Mouse (Mus musculus) frontal cortex, postnatal 25 days (tissue): ENCODE results near the gene Myo16.
A peak's percentile ranks its signal among the peaks of the same experiment; 100 is the strongest.

Experiments
- DNase-seq, 2 experiments: peaks; one replicate each; pipeline ENCODE4 v3.0.0; 2022; ENCODE audit warnings: low spot score in 2 of 2

Myo16 gene

GRCm38 (mm10) chr8:10303992-10304391, 150.3 kb downstream of the Myo16 start:
- DNase-seq = no peak

DNA sequence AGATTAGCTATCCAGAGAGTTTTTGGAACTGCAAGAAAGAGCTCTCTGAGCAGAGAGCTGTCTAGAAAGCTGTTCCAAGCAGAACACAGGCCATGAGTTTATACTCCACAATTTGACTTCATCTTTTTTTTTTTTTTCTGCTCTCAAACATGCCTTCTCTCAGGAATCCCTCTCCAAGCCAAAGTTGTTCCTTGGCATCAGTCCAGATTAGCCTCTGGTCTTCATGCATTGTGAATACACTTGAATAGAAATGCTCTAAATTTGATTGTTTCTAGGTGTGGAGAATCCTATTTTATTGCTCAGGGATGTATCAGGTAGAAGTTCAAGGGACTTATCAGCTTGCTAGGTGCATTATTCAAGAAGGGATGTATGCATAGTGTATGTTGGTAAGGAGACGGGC, 151.0 kb downstream of the Myo16 start:
- DNase-seq = no peak

DNA sequence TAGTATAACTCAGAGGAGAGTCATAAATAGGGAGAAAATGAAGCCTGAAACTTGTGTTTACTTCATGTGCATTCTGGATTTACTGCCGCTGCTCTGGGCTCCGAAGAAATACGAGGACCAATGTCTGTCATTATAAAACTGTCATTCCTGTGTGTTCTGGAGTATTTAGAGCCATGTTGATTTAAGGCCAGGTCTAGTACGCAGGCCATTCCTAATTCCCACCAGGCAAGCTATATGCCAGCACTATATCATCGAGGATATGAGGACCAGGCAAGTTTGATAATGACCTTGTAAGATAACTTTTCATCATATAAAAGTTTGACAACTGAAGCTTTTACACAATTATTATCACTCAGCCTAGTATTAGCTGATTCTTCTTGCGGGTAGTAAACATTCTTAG, 153.6 kb downstream of the Myo16 start:
- DNase-seq = no peak

DNA sequence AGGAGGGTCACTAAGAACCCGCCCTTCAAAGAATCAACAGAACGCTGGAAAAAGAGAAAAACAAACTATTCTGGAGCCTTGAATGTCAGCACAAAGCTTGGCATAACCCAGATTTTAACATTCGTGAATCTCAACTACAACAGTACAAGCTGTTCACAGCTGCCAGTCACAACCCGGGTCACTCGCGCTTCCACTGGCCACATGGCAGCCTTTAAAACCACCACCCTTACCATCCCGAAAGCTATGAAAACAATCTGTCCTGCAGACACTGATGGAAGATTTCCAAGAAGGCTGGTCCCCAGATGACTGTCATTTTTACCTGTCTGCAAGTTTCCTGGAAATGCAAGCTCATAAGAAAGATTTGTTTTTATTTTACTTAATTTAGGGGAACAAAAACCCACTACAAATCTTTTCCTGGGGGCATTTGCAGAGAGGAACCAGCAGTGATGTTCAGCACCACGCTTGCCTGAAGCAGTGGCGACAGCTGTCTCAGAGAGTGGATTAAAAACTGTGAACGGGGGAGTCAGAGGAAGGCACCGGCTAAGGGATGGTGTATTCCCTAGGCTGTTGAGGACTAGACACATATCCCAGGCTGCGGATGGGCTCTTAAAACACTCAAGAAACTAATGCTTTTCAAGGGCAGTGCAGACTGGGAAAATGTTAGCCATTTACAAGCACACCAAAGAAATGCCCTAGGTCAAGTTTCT, 154.2 kb downstream of the Myo16 start:
- peak in 1 of 2 experiments; percentile 12 for DNase-seq

GRCm38 (mm10) chr8:10310470-10310869, 156.8 kb downstream of the Myo16 start:
- no peak for DNase-seq

DNA sequence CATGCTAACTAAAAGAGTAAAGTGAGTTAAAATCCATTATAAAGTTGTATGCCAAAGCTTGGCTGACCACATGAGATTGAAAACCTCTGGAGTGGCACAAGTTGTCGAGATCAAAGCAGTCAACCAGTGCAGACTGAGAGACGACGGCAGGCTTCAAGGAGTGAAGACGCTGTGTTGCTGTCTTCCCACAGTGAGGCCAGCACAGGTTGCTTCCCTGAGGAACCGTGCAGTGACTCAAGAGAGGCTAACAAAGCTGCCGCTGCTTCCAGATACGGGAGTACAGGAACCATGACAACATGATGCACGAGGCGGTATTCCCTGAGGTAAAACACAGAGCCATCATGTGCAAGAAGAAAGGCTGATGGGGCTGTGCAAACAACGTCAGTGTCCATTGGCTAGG, 158.6 kb downstream of the Myo16 start:
- DNase-seq = no peak

DNA sequence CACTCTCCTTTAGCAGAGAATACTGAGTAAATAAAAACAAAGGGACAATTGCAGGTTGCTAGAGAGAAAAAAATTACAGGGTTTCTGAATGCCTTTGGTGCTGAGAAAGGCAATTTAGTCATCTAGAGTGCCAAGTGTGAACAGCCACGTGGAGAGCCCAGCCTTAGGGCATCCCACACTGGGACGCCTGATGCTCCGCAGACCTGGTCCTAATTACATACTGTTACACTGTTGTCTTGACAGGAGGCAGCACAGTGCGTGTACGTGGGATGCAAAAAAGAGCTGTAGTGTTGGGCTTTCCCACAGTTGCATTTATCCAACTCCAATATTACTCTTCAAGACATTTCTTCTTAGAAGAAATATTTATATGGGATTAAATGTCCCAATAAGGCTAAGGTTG, 162.5 kb downstream of the Myo16 start:
- DNase-seq = no peak

DNA sequence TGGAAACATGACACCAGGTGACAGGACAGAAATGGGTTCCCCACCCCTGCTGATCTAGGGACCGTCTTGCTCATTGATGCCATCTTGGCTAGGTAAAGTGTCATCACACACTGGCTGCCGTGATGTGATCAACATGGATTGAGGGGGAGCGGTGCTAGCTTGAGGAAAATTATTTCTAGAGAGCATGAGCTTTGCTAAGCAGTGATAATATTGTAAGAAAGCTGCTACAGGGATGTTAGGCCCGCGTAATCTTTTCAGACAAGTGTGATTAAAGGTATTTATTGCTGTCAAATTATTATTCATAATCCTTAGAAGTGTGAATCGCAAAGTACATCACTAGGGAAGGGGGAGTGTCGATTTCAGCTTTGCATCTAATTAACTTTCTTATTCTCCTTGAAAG, 164.4 kb downstream of the Myo16 start:
- DNase-seq = no peak

GRCm38 (mm10) chr8:10350451-10350850, 196.7 kb downstream of the Myo16 start:
- no peak for DNase-seq

DNA sequence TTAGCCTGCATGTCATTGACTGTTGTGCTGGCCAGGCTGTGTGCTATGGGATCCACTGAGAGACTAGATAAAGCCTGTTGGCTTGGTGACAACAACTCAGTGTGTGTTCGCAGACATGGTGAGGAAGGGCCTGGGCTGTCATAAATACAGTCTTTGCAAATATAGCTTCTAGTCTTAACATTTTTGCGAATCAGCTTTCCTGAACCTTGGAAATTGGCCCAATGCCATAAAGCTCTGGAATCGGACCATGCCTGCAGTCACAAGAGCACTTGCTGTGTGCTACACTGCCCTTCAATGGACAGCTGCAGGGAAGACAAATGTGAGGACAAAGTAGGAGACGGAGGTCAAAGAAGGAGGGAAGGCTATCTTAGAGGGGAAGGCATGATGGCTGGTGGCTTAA, 205.0 kb downstream of the Myo16 start:
- DNase-seq = no peak

DNA sequence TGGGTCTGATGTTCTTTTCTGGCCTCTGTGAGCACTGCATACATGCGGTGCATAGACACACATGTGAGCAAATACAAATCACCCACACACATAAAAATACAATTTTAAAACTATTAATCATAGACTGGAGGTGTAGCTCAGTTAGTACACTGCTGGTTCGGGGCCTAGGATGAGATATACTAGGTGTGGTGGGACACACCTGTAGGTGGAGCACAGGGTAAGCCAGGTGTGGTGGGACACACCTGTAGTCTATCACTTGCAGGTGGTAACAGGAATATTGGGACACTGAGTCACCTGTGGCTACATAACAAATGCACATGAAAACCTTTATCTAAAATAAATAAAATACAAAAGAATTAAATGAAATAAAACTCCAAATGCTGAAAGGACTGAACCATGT, 209.2 kb downstream of the Myo16 start:
- no peak for DNase-seq

DNA sequence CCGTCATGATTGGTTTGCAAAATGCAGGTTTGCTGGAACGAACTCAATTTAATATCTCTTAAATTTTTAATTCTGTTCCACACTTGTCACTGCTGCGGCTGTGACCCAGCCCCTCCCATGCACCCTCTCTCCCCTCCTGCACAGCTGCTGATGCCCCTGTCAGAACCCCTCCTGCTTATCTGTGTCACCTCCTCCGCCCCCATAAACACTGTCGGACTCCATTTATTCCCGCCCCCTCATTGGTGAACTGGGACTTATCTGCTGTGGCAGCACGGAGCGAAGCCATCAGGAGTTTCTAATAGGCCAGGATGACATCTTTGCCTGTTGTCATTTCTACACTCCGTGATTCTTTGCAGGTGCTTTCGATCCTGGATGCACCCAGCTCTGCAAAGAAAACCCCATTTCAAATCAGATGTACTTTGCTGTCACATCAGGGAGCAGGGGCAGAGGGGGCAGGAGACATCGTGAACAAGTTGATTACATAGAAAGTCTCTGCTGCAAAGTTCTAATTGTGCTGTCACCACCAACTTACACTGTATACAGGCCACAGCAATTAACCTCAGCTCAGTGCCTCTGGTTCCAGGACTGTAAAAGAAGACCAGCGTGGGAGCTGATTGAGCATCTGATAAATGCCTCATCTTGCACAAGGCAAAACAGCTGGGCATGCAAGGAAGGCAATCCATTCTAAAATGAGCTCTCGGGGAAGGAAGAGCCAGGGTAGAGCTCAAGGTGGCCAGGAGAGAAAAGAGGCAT, 210.1 kb downstream of the Myo16 start:
- DNase-seq = no peak

- DNase-seq = no peak
Observed at GRCm38 (mm10) chr8:10366141-10366540, 212.4 kb downstream of the Myo16 start.

GRCm38 (mm10) chr8:10372571-10372970, 218.9 kb downstream of the Myo16 start:
- DNase-seq = no peak

- no peak for DNase-seq
Observed at GRCm38 (mm10) chr8:10387143-10387542, 233.4 kb downstream of the Myo16 start.

GRCm38 (mm10) chr8:10391096-10391683, 237.5 kb downstream of the Myo16 start:
- no peak for DNase-seq

DNA sequence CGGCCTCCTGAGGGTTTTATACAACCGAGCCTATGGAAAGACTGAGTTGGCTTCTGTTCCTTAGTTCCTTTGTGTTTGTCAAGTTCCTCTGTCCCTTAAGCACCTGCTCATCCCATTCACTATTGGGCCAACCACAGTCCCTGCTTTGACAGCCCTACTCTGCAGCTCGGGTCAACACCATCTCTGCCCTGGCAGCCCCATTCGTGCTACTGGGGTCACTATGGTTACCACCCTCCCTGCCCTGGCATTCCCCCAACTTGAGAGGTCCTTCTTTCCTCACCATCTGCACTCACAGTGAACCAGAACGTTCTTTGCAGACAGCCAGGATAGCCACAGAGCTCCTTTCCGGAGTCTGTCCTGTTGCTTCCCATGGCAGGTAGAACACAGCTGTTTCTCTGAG, 238.2 kb downstream of the Myo16 start:
- no peak for DNase-seq

DNA sequence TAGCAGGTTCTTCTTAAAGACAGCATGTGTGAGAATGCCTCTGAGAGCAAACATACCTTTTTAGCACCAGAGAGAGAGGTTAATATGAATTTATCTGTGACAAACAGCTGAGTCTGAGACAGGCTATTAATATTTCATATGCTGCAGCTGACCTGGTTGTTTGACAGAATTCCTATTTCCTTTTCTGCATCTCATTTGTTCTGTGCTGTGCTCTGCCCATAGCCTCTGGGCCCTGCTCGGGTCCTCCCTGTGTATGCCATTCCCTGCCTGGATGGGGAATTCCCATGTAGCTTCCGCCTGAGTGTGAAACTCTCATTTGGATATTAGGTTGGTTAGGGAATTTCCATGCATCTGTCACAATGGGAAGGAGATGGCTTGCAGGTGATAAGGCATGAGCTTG, 240.8 kb downstream of the Myo16 start:
- DNase-seq = no peak

DNA sequence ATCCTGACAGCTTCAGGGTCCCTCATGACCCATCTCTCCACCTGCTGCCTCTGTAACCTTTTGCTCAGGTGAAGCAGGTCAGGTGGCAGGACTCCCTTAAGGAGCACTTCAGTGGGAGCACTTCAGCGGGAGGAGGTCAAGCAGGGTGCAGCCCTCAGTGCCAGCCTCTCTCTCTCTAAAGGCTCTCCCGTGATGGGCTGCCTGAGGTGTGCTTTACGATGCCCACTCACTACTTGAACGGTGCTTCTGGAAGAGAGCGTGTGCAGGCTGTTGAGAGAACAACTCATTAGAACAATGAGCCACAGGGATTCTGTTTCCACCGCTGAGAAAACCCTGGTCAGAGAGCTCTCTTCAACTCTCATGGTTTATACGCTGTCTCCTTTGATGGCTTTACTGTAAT, 241.4 kb downstream of the Myo16 start:
- no peak for DNase-seq

DNA sequence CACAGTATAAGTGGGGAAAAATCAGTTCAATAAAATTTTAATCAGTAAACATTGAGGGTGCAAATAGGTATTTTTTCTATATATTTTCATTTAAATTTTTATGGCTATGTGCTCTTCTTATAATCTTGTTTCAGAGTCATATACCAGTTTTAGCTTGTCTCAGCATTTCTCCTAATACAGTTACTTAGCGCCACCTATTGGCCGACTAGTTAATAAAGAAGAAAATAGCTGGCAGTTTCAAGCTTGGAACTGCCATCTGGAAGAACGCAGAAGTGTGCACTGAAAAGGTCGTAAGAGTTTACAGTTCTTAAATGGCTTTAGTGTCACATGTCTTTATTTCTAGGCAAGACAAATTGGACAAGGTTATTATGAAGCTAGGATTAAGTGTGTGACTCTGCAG, 248.9 kb downstream of the Myo16 start:
- no peak for DNase-seq

GRCm38 (mm10) chr8:10405469-10405868, 251.8 kb downstream of the Myo16 start:
- no peak for DNase-seq

GRCm38 (mm10) chr8:10409043-10409442, 255.3 kb downstream of the Myo16 start:
- DNase-seq = no peak

DNA sequence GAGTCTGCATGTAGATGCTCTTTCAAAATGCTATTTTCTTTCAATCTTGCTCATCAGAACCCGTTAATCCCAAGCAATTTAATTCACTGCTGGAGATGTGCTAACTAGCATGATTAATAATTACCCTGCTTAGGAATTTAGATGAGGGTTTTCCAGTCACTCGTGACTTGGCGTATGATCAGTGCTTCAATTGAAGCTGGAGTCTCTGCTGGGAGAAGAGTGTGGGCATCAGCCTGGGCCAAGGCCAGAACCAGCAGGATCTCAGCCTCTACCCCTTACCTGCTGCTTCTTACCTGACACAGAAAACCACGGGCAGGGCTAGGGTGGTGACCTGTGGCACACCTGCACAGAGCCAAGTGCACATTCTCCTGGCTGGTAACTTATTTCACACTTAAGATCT, 257.8 kb downstream of the Myo16 start:
- DNase-seq = no peak
